Mouse (Mus musculus) heart, postnatal 0 days (tissue): ENCODE results near the gene Pigo. TPM values are rescaled to one million over a fixed set of nuclear protein-coding genes. Genes with fewer than 3 reads are reported as not detected.
"Not testable (repeated sequence)": the region's sequence is repeated elsewhere in the genome, so short reads cannot be mapped to it uniquely, and the experiment has no call there.

ENCODE experiments used
- ATAC-seq: fragments of 200-750 bp; cut with Nextera tagmentation; 2 replicates; pipeline ENCODE4 v1.8.0; 2017; ENCODE audit warnings: low read depth, moderate number of reproducible peaks, moderate library complexity; ENCODE audit not compliant: insufficient read depth
- DNase-seq: peaks from one replicate; pipeline ENCODE4 v3.0.0-alpha.2; 2016; ENCODE audit warnings: low spot score
- H3K27ac ChIP-seq: fragments of 300-500 bp; sonication (generic); 2 replicates; pipeline ENCODE4 v1.5.1; 2014; ENCODE audit warnings: low read depth, mild to moderate bottlenecking
- H3K27me3 ChIP-seq: fragments of 300-500 bp; sonication (generic); 2 replicates; pipeline ENCODE4 v1.6.1; 2014; ENCODE audit warnings: low read length, mixed read lengths; ENCODE audit not compliant: control insufficient read depth, insufficient read depth
- H3K36me3 ChIP-seq: fragments of 300-500 bp; sonication (generic); replicated peaks from 2 replicates; pipeline ENCODE4 v1.6.1; 2014; ENCODE audit warnings: low read length, mixed read lengths; ENCODE audit not compliant: control insufficient read depth, insufficient read depth
- H3K4me1 ChIP-seq: fragments of 300-500 bp; sonication (generic); 2 replicates; pipeline ENCODE4 v1.6.1; 2014; ENCODE audit warnings: antibody characterized with exemption; ENCODE audit not compliant: control insufficient read depth, insufficient read depth
- H3K4me2 ChIP-seq: fragments of 300-500 bp; sonication (generic); 2 replicates; pipeline ENCODE4 v1.6.1; 2014; ENCODE audit warnings: low read depth, mild to moderate bottlenecking, low read length, moderate library complexity
- H3K4me3 ChIP-seq: fragments of 300-500 bp; sonication (generic); 2 replicates; pipeline ENCODE4 v1.5.1; 2014; ENCODE audit warnings: low read depth, low read length
- H3K9ac ChIP-seq: fragments of 300-500 bp; sonication (generic); replicated peaks from 2 replicates; pipeline ENCODE4 v1.6.1; 2014; ENCODE audit warnings: low read depth, low read length, mixed read lengths
- H3K9me3 ChIP-seq: fragments of 300-500 bp; sonication (generic); replicated peaks from 2 replicates; pipeline ENCODE4 v1.6.1; 2016; ENCODE audit warnings: low read length; ENCODE audit not compliant: control insufficient read depth
- CTCF ChIP-seq: IDR thresholded peaks from 2 replicates; pipeline ENCODE4 v1.5.1; 2016; ENCODE audit warnings: antibody characterized with exemption, control low read depth, low read depth
- EP300 ChIP-seq: IDR thresholded peaks from 2 replicates; pipeline ENCODE4 v1.6.1; 2016; ENCODE audit warnings: antibody characterized with exemption, low read depth
- WGBS: fragments of 180-500 bp; shearing (Covaris S2); extraction: QIAGEN DNeasy Blood & Tissue Kit; methylation state at CpG from one replicate; pipeline ENCODE4 v1.1.7; 2014; 5-methylcytosine and 5-hydroxymethylcytosine counted together
- polyA plus RNA-seq: library from polyadenylated mRNA; unstranded; fragments of >200 nt; fragmentation: Nextera tagmentation; extraction: Ambion mirVana; gene quantifications from 2 replicates; pipeline ENCODE4 v1.2.1, GENCODE M21; 2015
- total RNA-seq: library from RNA; depleted of rRNA; stranded (reverse); fragments of >200 nt; gene quantifications from 2 replicates; pipeline ENCODE4 v1.2.3, GENCODE M21; 2014; ENCODE audit warnings: low replicate concordance

Pigo gene
- total and polyA plus RNA-seq, 2 experiments from 2014 or later = 11.3 to 11.4 TPM

DNA sequence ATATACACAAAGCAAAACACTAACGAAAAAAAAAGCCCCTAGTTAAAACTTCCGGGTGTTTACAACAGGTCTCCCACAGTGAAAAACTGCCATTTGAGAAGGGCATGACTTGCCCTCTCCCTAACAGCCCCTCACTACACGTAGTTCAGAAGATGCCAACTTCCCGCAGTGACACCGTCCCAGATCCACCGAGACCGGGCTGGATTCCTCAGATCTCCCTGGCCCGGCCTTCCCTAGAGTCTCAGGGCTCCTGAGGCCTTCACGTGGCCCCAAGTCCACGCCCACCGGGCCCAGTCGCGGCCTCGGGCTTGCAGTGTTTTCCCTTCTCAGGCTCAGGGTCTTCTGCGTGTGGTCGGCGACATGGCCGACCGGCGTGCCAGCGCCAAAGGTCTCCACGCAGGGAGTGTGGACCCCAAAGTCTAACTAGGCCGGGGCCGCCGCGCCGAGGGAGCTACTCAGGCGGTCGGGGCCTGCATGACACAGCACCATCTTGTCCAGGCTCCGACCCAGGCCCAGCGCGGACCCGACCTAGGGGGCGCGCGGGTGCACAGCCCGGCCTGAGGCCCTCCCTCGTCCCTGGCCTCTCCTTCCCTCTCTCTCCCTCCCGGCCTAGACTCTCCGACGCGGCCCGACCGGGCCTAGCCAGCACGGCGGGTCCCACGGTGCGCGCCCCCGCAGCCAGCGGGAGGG lies 26.0 kb downstream of the Pigo start:
- H3K4me3 ChIP-seq = peak overlapping the region; percentile 86
- H3K4me2 ChIP-seq = peak overlapping the region; percentile 85
- DNase-seq (peak; percentile 60), ATAC-seq (peak; percentile 62)
- peaks cover 18% of the 10 kb centered on the region for H3K36me3 ChIP-seq
- WGBS = under 1% methylated on average over 51 of the region's 51 CpGs
- H3K4me1 ChIP-seq = peaks cover 20% of the 10 kb centered on the region
- TF ChIP-seq CTCF (no peak), EP300 (no peak; the same call in 1 of the 2 replicates)
- H3K27me3 ChIP-seq = no peaks in the 10 kb centered on the region
- H3K9me3 ChIP-seq = no peaks in the 10 kb centered on the region
- H3K9ac ChIP-seq = peak overlapping the region; percentile 95
- H3K27ac ChIP-seq = peak overlapping the region; percentile 99

DNA sequence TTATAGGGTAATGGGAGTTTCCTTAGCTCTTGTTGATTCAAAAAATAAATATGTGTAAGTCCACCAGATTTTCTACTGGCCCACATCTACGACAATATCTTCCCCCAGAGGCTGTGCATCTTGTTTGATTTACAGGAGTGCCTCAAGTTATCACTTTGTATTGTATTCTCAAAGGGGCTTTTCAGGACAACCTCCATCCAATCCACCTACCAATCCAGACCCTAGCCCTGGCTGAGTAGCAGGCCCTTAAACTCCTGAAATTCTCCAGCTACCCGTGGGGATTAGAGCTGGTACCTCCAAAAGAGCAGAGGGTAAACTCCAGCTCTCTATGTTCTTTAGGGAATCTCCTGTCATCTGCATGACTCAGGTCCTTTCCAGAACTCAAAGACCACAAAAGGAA lies 27.6 kb downstream of the Pigo start:
- peak overlapping the region; percentile 86 for H3K4me3 ChIP-seq
- H3K4me1 ChIP-seq = peaks cover 20% of the 10 kb centered on the region
- ATAC-seq (no peak), DNase-seq (no peak)
- peak overlapping the region; percentile 85 for H3K4me2 ChIP-seq
- H3K36me3 ChIP-seq = peaks cover 31% of the 10 kb centered on the region
- TF ChIP-seq CTCF (no peak), EP300 (no peak)
- no peaks in the 10 kb centered on the region for H3K27me3 ChIP-seq
- peak overlapping the region; percentile 55 for H3K9ac ChIP-seq
- no peaks in the 10 kb centered on the region for H3K9me3 ChIP-seq
- peak overlapping the region; percentile 99 for H3K27ac ChIP-seq
- 18% methylated on average over 2 of the region's 2 CpGs for WGBS

DNA sequence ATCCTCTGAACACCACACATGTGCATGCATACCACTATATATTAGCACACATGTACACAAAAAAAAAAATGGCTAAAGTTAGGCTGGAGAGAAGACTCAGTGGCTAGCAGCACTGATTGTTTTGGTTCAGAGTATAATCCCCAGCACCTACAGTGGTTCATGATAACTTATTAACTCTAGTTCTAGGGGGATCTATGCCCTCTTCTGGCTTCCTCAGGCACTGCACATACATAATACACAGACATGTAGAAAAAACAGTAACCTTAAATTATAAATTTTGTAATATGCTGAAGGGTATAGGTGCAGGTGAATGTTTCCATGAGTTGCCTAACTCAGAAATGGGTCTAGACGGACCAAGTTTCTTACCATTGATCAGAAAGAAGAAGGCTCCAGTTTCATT lies 37.3 kb downstream of the Pigo start:
- Histone ChIP-seq H3K9me3 (no peaks in the 10 kb centered on the region), H3K4me1 (no peaks in the 10 kb centered on the region), H3K4me2 (no peak overlapping the region), H3K27me3 (no peaks in the 10 kb centered on the region), H3K27ac (no peak overlapping the region), H3K9ac (no peak overlapping the region), H3K4me3 (no peak overlapping the region), H3K36me3 (peaks cover 98% of the 10 kb centered on the region)
- TF ChIP-seq CTCF = 0 out of 2 replicates have a peak, but pooled peaks have one; percentile 5
- TF ChIP-seq EP300 = no peak
- 70% methylated on average over 1 of the region's 1 CpGs for WGBS
- ATAC-seq (no peak), DNase-seq (no peak)

DNA sequence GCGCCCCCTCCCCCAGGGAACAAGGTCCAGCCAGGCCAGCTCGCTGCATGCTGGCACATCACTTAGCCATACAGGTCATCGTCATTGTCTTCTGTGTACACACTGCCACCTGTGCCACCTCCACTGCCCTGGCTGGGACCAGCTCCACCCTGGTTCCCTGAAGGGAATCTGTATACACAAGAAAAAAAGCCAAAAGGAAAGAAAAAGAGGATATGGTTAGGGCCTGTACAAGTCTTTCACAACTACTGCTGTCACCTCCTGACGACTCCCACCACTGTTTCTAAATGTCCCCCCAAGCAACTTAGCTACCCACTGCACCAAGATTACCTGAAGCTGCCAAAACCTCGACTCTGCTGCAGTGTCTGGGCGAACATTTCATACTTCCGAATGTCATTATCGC lies 45.2 kb downstream of the Pigo start:
- H3K9ac ChIP-seq, H3K27me3 ChIP-seq, H3K9me3 ChIP-seq, ATAC-seq, DNase-seq, H3K4me3 ChIP-seq, H3K27ac ChIP-seq, H3K4me1 ChIP-seq, H3K4me2 ChIP-seq: not testable (repeated sequence)
- H3K36me3 ChIP-seq = peaks cover 74% of the 10 kb centered on the region
- WGBS = 97% methylated on average over 6 of the region's 8 CpGs

DNA sequence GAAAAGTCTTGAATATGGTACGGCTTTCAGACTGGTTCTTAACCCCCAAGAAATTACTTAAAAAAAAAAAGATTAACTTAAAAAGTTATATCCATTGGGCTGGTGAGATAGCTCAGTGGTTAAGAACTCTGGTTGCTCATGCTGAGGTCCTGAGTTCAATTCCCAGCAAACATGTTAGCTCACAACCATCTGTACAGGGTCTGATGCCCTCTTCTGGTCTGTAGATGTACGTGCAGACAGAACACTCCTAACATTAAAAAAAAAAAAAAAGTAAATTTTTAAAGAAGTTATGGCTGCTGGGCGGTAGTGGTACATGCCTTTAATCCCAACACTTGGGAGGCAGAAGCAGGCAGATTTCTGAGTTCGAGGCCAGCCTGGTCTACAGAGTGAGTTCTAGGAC lies 47.6 kb downstream of the Pigo start:
- Histone ChIP-seq H3K36me3 (peaks cover 50% of the 10 kb centered on the region), H3K27ac (no peak overlapping the region), H3K4me3 (no peak overlapping the region), H3K9me3 (no peaks in the 10 kb centered on the region), H3K9ac (no peak overlapping the region), H3K27me3 (no peaks in the 10 kb centered on the region), H3K4me2 (no peak overlapping the region), H3K4me1 (peaks cover 6% of the 10 kb centered on the region; the same call in 1 of the 2 replicates)
- DNase-seq (no peak), ATAC-seq (no peak)
- WGBS = 88% methylated on average over 4 of the region's 4 CpGs
- TF ChIP-seq CTCF (no peak; the same call in 1 of the 2 replicates), EP300 (no peak)

DNA sequence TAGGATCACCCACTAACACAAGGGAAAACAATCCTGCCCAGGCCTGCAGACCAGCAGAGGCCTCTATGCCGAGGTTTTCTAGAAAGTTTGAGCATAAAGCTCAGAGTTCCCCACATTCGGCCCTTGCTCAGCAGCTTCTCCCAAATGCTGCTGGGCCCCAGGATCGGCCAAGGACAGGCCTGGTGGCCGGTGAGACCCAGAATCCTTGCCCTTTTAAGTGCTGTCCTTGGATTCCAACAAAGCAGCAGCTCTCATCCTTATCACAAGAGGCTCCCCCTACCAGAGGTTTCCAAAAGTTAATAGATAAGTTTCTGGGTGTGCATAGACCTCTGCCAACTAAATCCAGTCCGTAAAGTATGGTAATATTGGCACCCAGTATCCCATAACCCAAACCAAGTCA lies 51.8 kb downstream of the Pigo start:
- ATAC-seq (no peak), DNase-seq (no peak)
- Histone ChIP-seq H3K4me2 (no peak overlapping the region), H3K9ac (no peak overlapping the region), H3K27ac (no peak overlapping the region), H3K4me1 (peaks cover 6% of the 10 kb centered on the region; the same call in 1 of the 2 replicates), H3K27me3 (no peaks in the 10 kb centered on the region), H3K9me3 (no peaks in the 10 kb centered on the region), H3K4me3 (no peak overlapping the region), H3K36me3 (peaks cover 13% of the 10 kb centered on the region; the same call in 1 of the 2 replicates)
- 36% methylated on average over 5 of the region's 5 CpGs for WGBS
- TF ChIP-seq EP300 = no peak
- no peak for TF ChIP-seq CTCF
